Mouse (Mus musculus): Measurements from ENCODE around the gene Fhit. TPM values are rescaled to one million over a fixed set of nuclear protein-coding genes. Genes with fewer than 3 reads are reported as not detected.
"Not testable (repeated sequence)": the region's sequence is repeated elsewhere in the genome, so short reads cannot be mapped to it uniquely, and the experiment has no call there.

Gene Fhit
- total RNA-seq, 4 experiments from 2014 or later: 0.63 to 1.8 (median 0.99) TPM

- no peak for DNase-seq (ENCODE audit: low spot score in 2 of 2)
These were observed 228.2 kb downstream of the Fhit start for GRCm38 (mm10) chr14:10933667-10934066.

GRCm38 (mm10) chr14:10917893-10918803 lies 243.7 kb downstream of the Fhit start:
- no peak for DNase-seq (ENCODE audit: low spot score in 2 of 2)

DNA sequence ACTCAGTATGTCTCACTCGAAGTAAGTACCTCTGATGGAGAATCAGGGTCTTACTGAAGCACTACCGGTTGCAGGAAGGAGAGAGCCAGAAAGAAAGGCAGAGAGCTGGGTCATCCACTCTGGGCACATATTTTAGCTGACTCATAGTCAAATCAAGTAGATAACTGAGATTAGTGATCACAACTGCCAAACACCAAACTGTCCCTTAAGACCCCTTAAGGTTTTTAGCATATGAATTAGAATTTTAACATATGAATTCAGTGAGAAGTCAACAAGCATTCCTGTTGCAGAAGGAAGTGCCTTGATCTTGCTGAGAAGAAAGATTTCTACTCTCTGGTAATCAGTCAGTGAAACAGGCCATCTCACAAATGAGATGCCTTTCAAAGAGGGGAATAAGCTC lies 253.8 kb downstream of the Fhit start:
- no peak for DNase-seq (ENCODE audit: low spot score in 2 of 2)

GRCm38 (mm10) chr14:10882759-10883158 lies 279.1 kb downstream of the Fhit start:
- no peak for DNase-seq (ENCODE audit: low spot score in 2 of 2)

GRCm38 (mm10) chr14:10880749-10881148 lies 281.1 kb downstream of the Fhit start:
- DNase-seq (ENCODE audit: low spot score in 2 of 2): no peak

GRCm38 (mm10) chr14:10874595-10875372 lies 287.1 kb downstream of the Fhit start:
- no peak for DNase-seq (ENCODE audit: low spot score in 2 of 2)

GRCm38 (mm10) chr14:10857606-10858005 lies 304.2 kb downstream of the Fhit start:
- no peak for DNase-seq (ENCODE audit: low spot score in 2 of 2)

- no peak for DNase-seq (ENCODE audit: low spot score in 2 of 2)
These were observed 309.9 kb downstream of the Fhit start for GRCm38 (mm10) chr14:10851936-10852335.

GRCm38 (mm10) chr14:10836001-10836400 lies 325.8 kb downstream of the Fhit start:
- no peak for DNase-seq (ENCODE audit: low spot score in 2 of 2)

- no peak for DNase-seq (ENCODE audit: low spot score in 2 of 2)
These were observed 337.0 kb downstream of the Fhit start for GRCm38 (mm10) chr14:10824819-10825218.

- no peak for DNase-seq (ENCODE audit: low spot score in 2 of 2)
These were observed 348.3 kb downstream of the Fhit start for GRCm38 (mm10) chr14:10813551-10813950.

DNA sequence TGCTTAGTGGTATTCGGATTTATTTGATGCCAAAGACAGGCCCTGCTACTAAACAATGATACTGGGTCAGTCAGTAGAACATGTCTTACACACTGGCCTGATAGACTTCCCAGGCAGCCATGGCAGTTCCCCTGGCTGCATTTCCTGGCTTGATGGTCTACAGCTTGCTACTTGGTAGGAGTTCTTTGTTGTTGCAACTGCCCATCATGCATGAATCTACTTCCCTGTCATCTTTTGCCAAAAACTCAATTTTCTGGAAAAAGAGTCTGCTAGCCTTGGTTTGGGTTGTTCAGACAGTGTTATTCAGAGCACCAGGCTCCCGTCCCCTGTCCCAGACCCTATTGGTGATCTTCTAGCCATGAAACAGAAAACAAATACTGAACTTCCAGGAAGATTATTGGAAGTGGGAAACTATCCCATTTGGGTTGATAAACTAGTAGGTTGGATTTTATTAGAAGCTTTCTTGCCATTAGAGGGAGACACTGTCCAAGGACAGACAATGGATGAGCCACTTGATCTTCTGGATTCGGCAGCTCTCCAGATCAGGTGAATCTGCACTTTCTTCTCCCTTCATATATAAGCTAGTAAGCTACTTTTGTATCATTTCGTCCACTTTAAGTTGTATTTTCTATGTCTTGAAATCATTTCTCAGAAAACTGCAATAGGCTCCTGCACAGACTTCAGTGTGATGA lies 363.2 kb downstream of the Fhit start:
- DNase-seq (ENCODE audit: low spot score in 2 of 2): no peak

DNA sequence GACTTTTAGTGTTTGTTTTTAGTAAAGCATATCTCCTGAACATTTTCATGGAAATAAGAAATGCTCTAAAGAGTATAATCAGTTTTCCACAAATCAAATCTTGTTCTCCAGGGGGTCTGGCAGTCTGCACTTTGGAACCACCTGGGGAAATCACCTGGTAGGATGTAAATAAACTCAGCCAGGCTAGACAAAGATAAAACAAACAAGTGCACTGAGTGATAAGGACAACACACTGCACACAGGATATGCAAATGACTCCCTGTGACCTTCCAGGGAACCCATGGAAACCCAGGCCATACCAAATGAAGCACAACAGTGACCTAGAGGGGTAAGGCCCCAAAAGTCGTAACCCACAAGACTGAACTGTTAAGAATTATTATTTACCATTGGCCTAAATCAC lies 364.2 kb downstream of the Fhit start:
- DNase-seq (ENCODE audit: low spot score in 2 of 2): no peak

DNA sequence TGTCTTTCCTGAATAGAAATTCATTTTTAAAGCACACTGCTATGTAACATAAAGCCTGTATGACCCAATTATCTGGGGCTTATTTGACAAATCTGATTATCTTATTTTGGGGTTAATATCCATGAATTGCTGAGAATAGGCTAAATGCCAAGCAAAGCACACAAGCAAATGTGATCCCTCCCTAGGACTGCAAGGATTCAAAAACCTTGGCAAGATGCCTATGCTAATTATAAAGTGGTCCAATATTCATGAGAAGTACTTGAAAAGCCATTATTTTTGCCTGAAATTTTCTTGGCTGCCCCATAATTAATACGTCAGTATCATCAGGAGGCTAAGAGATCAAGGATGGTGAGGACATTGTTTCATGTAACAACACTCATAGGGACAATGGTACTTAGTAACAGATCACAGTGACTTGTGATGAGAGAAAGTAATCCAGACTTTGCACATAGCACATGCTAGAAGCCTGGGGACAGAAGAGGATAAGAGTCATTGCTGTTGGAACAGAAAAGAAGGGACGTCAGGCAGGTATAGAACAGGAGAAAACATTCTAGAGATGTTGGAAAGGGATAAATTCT lies 366.2 kb downstream of the Fhit start:
- DNase-seq (ENCODE audit: low spot score in 2 of 2): no peak

- DNase-seq (ENCODE audit: low spot score in 2 of 2): no peak
These were observed 377.9 kb downstream of the Fhit start for GRCm38 (mm10) chr14:10783929-10784328.

DNA sequence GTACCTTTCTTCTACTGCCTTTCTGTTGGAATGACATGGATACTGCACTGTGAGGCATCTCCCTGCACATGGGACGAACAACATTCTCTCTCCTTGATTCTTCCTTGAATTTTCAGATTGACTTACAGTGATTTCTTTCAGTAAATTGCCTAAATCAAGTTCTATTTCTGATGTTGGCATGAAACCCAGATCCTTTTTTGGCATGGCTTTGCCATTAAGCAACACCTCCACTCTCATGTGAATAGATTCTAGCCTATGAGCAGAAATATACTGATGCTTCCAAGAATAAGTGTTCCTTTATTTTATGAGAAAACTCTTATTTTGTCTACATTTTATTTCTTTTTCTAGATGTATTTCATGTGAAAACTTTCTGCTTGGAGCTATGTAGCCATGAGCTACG lies 383.1 kb downstream of the Fhit start:
- no peak for DNase-seq (ENCODE audit: low spot score in 2 of 2)

GRCm38 (mm10) chr14:10754883-10755282 lies 407.0 kb downstream of the Fhit start:
- not testable (repeated sequence) for DNase-seq (ENCODE audit: low spot score in 2 of 2)

DNA sequence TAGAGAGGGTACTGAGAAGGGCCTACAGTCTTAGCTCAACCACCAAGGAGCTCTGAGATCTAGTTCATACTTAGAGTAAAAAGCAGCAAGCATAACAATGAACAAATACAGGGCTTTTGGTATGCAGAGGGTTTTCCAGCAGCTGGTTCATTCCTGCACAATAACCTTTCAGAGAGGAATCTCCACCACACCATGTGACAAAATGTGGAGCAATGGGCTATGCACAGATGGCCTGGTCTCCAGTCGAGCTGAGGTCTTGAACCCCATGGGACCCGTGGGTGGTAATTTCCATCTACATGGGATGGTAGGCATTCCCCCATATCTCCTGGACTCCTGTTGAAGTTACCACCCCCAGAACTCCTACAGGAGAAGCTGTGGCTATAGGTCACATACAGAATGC lies 423.8 kb downstream of the Fhit start:
- no peak for DNase-seq (ENCODE audit: low spot score in 2 of 2)

DNA sequence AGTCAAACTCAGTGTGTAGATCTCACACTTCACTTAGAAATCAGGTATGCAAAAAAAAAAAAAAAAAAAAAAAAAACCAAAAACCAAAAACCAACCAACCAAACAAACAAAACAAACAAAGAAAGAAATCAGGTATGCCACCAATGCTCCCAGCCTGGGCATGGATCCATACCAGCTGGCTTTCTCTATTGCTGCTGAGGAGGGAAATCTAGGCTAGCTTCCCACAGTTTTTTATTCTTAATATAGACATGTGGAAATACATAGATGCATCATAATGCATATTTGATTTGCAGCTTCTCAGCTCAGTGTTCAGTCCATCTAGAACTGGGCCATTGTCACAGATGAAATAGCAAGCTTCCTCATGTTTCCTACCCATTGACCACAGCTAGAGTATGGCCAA lies 439.3 kb downstream of the Fhit start:
- no peak for DNase-seq (ENCODE audit: low spot score in 2 of 2)

DNA sequence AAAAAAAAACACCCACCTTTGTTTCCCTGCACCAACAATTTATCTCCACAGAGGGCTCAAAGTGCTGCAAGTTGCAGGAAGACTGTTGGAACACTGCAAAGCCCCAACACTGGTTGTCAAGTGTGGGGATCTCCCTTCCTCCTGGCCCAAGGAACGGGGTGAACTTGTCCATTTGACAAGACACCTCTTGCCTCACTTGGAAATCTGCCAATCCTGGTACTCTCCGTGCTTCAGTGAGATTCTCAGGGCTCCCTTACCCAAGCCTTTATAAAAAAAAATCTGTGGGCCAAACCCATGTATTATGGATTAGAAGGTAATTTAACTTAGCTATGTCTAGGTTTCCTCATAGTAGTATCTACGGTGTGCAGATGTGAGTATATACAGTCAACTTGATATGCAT lies 448.9 kb downstream of the Fhit start:
- DNase-seq (ENCODE audit: low spot score in 2 of 2): no peak

GRCm38 (mm10) chr14:10712522-10712881 lies 449.3 kb downstream of the Fhit start:
- no peak for DNase-seq (ENCODE audit: low spot score in 2 of 2)
